Mouse (Mus musculus): ENCODE data around the gene Coro2a.
"Not testable (repeated sequence)": the region's sequence is repeated elsewhere in the genome, so short reads cannot be mapped to it uniquely, and the experiment has no call there.

Gene Coro2a

GRCm38 (mm10) chr4:46601844-46602423 is at the start of gene Coro2a:
TSS of gene Coro2a (minus strand) at chr4:46602202.
- DNase-seq (ENCODE audit: low read depth) = peak; percentile 77

- DNase-seq (ENCODE audit: low read depth) = peak; percentile 86
Measured at GRCm38 (mm10) chr4:46650086-46650753, 48.2 kb upstream of the Coro2a start, which contains the start of gene Tbc1d2. TSS of gene Tbc1d2 (minus strand) at chr4:46650209.

DNA sequence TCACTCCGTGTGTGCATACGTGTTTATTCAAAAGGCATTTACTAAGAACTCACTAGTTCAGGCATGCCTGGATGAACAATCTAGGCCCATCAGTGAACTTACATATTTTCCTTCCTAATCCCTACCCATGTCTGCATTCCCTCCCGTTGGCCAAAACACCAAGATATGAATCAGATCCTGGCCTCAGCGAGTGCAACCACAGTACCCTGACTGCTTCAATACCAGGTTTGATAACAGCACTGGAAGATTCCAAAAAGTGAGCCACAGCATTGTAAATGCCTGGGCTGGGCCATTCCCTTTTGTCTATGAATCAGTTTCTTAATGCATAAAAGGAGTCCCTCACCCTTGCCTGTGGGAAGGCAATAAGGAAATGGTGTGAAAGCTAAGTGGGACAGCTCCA is 47.2 kb upstream of the Coro2a start:
- DNase-seq (ENCODE audit: low read depth) = no peak

- DNase-seq (ENCODE audit: low read depth) = no peak
Measured at GRCm38 (mm10) chr4:46643676-46644112, 41.7 kb upstream of the Coro2a start.

- DNase-seq (ENCODE audit: low read depth) = no peak
Measured at GRCm38 (mm10) chr4:46642924-46643675, 41.1 kb upstream of the Coro2a start.

DNA sequence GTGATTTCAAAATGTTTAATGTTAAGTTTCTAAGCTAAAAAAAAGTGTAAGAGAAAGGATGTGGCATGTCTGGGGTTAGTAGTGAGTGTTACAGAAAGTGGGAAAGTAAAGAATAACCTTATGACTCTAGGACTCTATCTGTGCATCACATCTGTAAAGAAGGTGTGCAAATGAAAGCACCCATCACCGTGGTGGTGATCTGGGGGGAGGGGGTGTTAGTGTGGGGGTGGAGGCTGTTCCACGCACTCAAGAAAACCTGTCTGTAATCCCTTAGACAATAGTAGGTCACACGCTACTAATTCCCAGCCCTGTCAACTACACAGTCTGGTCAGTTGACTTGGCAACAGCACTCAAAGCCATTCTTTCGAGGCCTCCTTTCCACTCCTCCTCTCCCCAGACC is 39.3 kb upstream of the Coro2a start:
- DNase-seq (ENCODE audit: low read depth) = no peak

DNA sequence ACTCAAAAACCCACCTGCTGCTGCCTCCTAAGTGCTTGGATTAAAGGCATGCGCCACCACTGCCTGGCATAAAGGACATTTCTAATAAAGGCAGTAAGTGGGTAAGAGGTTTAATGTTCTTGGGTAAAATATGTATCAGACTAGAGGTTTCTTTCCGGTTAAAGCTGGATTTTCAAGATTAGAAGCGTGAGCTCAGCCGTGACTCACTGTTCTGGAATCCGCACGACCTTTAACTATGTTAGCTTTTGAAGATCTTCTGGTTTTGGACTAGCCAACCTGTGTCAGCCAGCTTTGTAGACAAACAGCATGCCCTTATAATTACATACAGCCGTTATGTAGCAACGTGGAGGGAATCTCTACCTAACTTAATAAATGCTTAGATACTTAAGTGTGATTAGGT is 37.9 kb upstream of the Coro2a start:
- no peak for DNase-seq (ENCODE audit: low read depth)

DNA sequence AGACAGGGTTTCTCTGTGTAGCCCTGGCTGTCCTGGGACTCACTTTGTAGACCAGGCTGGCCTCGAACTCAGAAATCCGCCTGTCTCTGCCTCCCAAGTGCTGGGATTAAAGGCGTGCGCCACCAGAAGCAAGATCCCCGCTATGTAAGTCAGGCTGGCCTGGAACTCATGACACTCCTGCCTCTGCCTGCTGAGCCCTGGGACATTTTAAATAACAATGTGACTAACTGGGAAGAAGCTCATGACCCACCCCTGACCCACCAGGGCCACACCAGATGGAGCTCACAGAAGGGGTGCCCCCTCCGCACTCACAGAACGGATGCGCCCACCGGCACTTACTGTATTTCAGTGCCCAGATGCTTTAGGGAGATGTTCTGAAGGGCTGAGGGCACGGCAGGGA is 35.2 kb upstream of the Coro2a start:
- not testable (repeated sequence) for DNase-seq (ENCODE audit: low read depth)

DNA sequence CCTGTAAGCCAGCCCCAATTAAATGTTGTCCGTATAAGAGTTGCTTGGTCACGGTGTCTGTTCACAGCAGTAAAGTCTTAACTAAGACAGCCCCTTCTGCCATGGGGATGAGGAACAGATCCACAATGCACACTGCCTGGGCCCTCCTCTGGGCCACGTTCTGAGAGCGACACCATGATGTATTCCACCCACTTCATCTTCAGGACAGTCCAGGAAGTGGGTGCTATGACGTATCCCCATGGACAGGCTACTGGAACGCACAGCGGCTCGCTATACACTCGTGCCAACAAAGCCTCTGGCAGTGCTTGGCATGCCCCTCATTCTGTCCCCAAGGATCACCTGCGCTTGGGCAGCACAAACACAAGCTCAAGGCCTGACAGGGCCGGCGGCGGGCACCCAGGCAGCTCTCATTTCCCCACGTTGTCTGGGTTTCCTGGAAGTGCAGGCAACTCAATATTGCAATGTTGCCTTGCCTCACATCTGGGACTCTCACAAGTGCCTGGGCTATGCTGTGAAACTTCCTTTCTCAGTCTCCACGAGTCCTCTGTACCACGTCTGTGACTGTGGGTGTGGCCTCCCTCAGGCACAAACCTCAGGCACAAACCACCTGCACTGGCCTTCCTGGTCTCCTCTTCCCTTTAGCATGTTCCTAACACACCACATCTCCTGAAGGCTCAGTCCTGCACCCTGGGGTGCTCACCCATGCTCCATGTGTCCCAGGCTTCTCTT is 33.9 kb upstream of the Coro2a start:
- DNase-seq (ENCODE audit: low read depth) = no peak

GRCm38 (mm10) chr4:46634881-46635280 is 32.9 kb upstream of the Coro2a start:
- DNase-seq (ENCODE audit: low read depth) = no peak

- DNase-seq (ENCODE audit: low read depth) = not testable (repeated sequence)
Measured at GRCm38 (mm10) chr4:46633565-46633964, 31.6 kb upstream of the Coro2a start.

DNA sequence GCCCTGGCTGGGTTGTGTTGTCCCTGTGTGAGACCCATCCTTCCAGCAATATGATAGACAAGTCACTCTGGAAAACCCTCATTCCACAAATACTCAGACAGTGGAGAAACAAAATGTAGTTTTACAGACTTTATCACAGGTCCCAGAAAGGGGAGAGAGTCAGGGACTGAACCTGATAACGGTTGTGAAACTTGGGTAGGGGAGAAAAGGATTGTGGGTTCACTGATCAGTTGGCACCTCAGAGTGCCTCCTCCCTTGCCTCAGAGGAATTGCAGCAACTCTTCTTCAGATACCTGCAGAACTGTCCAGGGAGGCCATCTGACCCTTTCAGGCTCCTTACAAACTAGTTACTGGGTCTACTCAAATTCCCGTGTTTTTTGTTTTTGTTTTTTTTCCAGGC is 30.5 kb upstream of the Coro2a start:
- no peak for DNase-seq (ENCODE audit: low read depth)

- no peak for DNase-seq (ENCODE audit: low read depth)
Measured at GRCm38 (mm10) chr4:46630390-46630789, 28.4 kb upstream of the Coro2a start.

DNA sequence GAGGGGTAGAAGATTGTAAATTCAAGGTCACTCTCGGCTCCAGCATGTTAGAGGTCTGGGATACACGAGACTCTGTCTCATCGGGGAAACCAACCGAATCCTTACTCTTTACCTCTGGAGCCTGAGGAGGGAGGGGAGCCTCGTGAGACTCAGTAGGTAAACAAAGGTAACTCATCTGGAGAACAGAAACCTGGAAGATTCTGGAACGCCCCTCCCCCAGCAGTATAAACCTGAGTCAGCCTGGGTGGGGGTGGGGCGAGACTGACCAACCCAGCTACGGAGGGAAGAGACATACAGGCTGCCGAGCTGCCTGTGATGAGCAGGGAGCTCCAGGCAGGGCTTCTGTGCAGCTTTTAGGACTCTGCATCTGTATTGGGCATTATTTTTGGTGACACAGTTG is 26.9 kb upstream of the Coro2a start:
- no peak for DNase-seq (ENCODE audit: low read depth)

- DNase-seq (ENCODE audit: low read depth) = no peak
Measured at GRCm38 (mm10) chr4:46628081-46628480, 26.1 kb upstream of the Coro2a start.

DNA sequence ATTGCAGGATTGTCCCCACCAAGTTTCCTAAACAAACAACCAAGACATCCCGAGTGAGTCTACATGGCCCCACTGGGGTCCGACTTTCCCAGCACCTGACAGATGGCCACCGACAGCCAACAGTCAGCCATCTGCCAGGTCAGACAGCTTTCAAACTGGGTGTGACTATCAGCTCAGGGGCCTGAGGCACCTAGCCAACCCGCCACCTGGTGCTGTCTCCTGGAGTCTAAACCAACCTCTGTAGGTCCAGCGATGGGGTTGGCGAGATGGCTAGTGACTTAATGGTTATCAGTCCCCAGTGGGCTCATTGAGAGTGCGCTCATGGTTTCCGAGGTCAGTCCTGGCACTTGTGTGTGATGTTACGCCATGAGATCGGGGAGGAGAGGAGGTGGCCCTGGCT is 23.1 kb upstream of the Coro2a start:
- no peak for DNase-seq (ENCODE audit: low read depth)

GRCm38 (mm10) chr4:46623007-46623406 is 21.0 kb upstream of the Coro2a start:
- DNase-seq (ENCODE audit: low read depth) = no peak

- DNase-seq (ENCODE audit: low read depth) = no peak
Measured at GRCm38 (mm10) chr4:46620946-46621345, 18.9 kb upstream of the Coro2a start.

- DNase-seq (ENCODE audit: low read depth) = no peak
Measured at GRCm38 (mm10) chr4:46620330-46620729, 18.3 kb upstream of the Coro2a start.

- DNase-seq (ENCODE audit: low read depth) = no peak
Measured at GRCm38 (mm10) chr4:46618196-46618817, 16.3 kb upstream of the Coro2a start.

- DNase-seq (ENCODE audit: low read depth) = no peak
Measured at GRCm38 (mm10) chr4:46617408-46617807, 15.4 kb upstream of the Coro2a start.

GRCm38 (mm10) chr4:46614641-46615040 is 12.6 kb upstream of the Coro2a start:
- peak; percentile 62 for DNase-seq (ENCODE audit: low read depth)
